Mouse (Mus musculus) brown adipose tissue, adult 24 weeks (tissue): ENCODE measurements at regions not wholly inside any gene's neighbourhood (a gene's known extent, or its start where the extent isn't known, plus 50 kb on each side); places are given as distances from the start of the nearest gene placed in this dataset.
"Not testable (repeated sequence)": the region's sequence is repeated elsewhere in the genome, so short reads cannot be mapped to it uniquely, and the experiment has no call there.

Experiments used
- H3K27ac ChIP-seq: fragments of 200-500 bp; replicated peaks from 2 replicates; pipeline ENCODE4 v1.5.1; 2012; ENCODE audit warnings: low read depth, mild to moderate bottlenecking, low read length
- H3K4me1 ChIP-seq: fragments of 200-500 bp; 2 replicates; pipeline ENCODE4 v1.6.1; 2012; ENCODE audit warnings: low read length, mixed read lengths; ENCODE audit not compliant: control insufficient read depth, insufficient read depth, insufficient read length
- H3K4me3 ChIP-seq: fragments of 200-500 bp; 2 replicates; pipeline ENCODE4 v1.5.1; 2012; ENCODE audit warnings: low read depth, mild to moderate bottlenecking, low read length, moderate library complexity; ENCODE audit not compliant: insufficient read depth

GRCm38 (mm10) chr1:157048996-157049395 lies 59.5 kb downstream of the Tex35 start:
- Histone ChIP-seq H3K4me1 (no peaks in the 10 kb centered on the region), H3K4me3 (no peak overlapping the region), H3K27ac (no peak overlapping the region)

GRCm38 (mm10) chr1:157048201-157048923 lies 60.1 kb downstream of the Tex35 start:
- Histone ChIP-seq H3K4me1 (no peaks in the 10 kb centered on the region), H3K4me3 (no peak overlapping the region), H3K27ac (no peak overlapping the region)

GRCm38 (mm10) chr1:157047751-157048200 lies 60.7 kb downstream of the Tex35 start:
- H3K4me1 ChIP-seq: no peaks in the 10 kb centered on the region
- no peak overlapping the region for H3K27ac ChIP-seq
- no peak overlapping the region for H3K4me3 ChIP-seq

- H3K4me1 ChIP-seq: no peaks in the 10 kb centered on the region
- no peak overlapping the region for H3K27ac ChIP-seq
- H3K4me3 ChIP-seq: no peak overlapping the region
These were observed 61.7 kb downstream of the Tex35 start for GRCm38 (mm10) chr1:157046760-157047182.

- Histone ChIP-seq H3K4me1 (no peaks in the 10 kb centered on the region), H3K27ac (no peak overlapping the region), H3K4me3 (no peak overlapping the region)
These were observed 68.7 kb downstream of the Tex35 start for GRCm38 (mm10) chr1:157039836-157040196.

GRCm38 (mm10) chr1:157039016-157039835 lies 69.3 kb downstream of the Tex35 start:
- no peak overlapping the region for H3K4me3 ChIP-seq
- H3K27ac ChIP-seq: no peak overlapping the region
- no peaks in the 10 kb centered on the region for H3K4me1 ChIP-seq

GRCm38 (mm10) chr1:157038111-157039008 lies 70.1 kb downstream of the Tex35 start:
- no peaks in the 10 kb centered on the region for H3K4me1 ChIP-seq
- no peak overlapping the region for H3K27ac ChIP-seq
- H3K4me3 ChIP-seq: no peak overlapping the region

GRCm38 (mm10) chr1:157037246-157037991 lies 71.1 kb downstream of the Tex35 start:
- Histone ChIP-seq H3K4me3 (no peak overlapping the region), H3K27ac (no peak overlapping the region), H3K4me1 (no peaks in the 10 kb centered on the region)

- Histone ChIP-seq H3K27ac (no peak overlapping the region), H3K4me1 (no peaks in the 10 kb centered on the region), H3K4me3 (no peak overlapping the region)
These were observed 71.7 kb downstream of the Tex35 start for GRCm38 (mm10) chr1:157036779-157037178.

- not testable (repeated sequence) for H3K4me3 ChIP-seq, H3K27ac ChIP-seq
These were observed 73.3 kb downstream of the Tex35 start for GRCm38 (mm10) chr1:157035221-157035620.

GRCm38 (mm10) chr1:157028682-157029081 lies 79.8 kb downstream of the Tex35 start:
- H3K27ac ChIP-seq: no peak overlapping the region
- no peak overlapping the region for H3K4me3 ChIP-seq
- no peaks in the 10 kb centered on the region for H3K4me1 ChIP-seq

More at GRCm38 (mm10) chr1:157035221-157035620, 73.3 kb downstream of the Tex35 start:
- not testable (repeated sequence) for H3K4me1 ChIP-seq

GRCm38 (mm10) chr1:157027681-157028080 lies 80.8 kb downstream of the Tex35 start:
- Histone ChIP-seq H3K4me3 (no peak overlapping the region), H3K4me1 (no peaks in the 10 kb centered on the region), H3K27ac (no peak overlapping the region)

GRCm38 (mm10) chr1:157023462-157023861 lies 84.0 kb upstream of the Ralgps2 start:
- no peaks in the 10 kb centered on the region for H3K4me1 ChIP-seq
- H3K4me3 ChIP-seq: no peak overlapping the region

More at GRCm38 (mm10) chr1:157023462-157023861, 84.0 kb upstream of the Ralgps2 start:
- no peak overlapping the region for H3K27ac ChIP-seq
